Mouse (Mus musculus): ENCODE measurements around the gene Erbb4. TPM values are rescaled to one million over a fixed set of nuclear protein-coding genes. Genes with fewer than 3 reads are reported as not detected.

Erbb4 gene
- polyA plus RNA-seq, 1 experiment, result not detected

- TF ChIP-seq POLR2A (IDR thresholded peaks at IDR 0.05; ENCODE audit: low read depth, low read length) (no peak), CTCF (IDR thresholded peaks at IDR 0.05; ENCODE audit: extremely low read depth, insufficient read length, insufficient replicate concordance, low read depth, low read length) (no peak)
- H3K27ac ChIP-seq (ENCODE audit: insufficient read depth, low read depth, low read length), result no peak overlapping the region
- H3K4me1 ChIP-seq (ENCODE audit: control insufficient read depth, insufficient read depth, insufficient read length, low read length), result no peaks in the 10 kb centered on the region
- H3K36me3 ChIP-seq (ENCODE audit: control insufficient read depth, insufficient read depth, low read length), result no peaks in the 10 kb centered on the region
- WGBS, result 76% methylated on average over 5 of the region's 5 CpGs
- no peak overlapping the region for H3K4me3 ChIP-seq (ENCODE audit: low read depth, low read length)
- no peaks in the 10 kb centered on the region for H3K27me3 ChIP-seq (ENCODE audit: control insufficient read depth, insufficient read depth, low read length)
These were observed 134.3 kb downstream of the Erbb4 start for GRCm38 (mm10) chr1:68973355-68974127.

GRCm38 (mm10) chr1:68964127-68964526, 143.7 kb downstream of the Erbb4 start:
- H3K4me1 ChIP-seq (ENCODE audit: control insufficient read depth, insufficient read depth, insufficient read length, low read length), result no peaks in the 10 kb centered on the region
- H3K36me3 ChIP-seq (ENCODE audit: control insufficient read depth, insufficient read depth, low read length), result no peaks in the 10 kb centered on the region
- TF ChIP-seq CTCF (IDR thresholded peaks at IDR 0.05; ENCODE audit: extremely low read depth, insufficient read length, insufficient replicate concordance, low read depth, low read length) (no peak), POLR2A (IDR thresholded peaks at IDR 0.05; ENCODE audit: low read depth, low read length) (no peak)
- no peaks in the 10 kb centered on the region for H3K27me3 ChIP-seq (ENCODE audit: control insufficient read depth, insufficient read depth, low read length)
- H3K4me3 ChIP-seq (ENCODE audit: low read depth, low read length), result no peak overlapping the region
- H3K27ac ChIP-seq (ENCODE audit: insufficient read depth, low read depth, low read length), result no peak overlapping the region

- H3K27me3 ChIP-seq (ENCODE audit: control insufficient read depth, insufficient read depth, low read length), result no peaks in the 10 kb centered on the region
- H3K27ac ChIP-seq (ENCODE audit: insufficient read depth, low read depth, low read length), result no peak overlapping the region
- no peak overlapping the region for H3K4me3 ChIP-seq (ENCODE audit: low read depth, low read length)
- 81% methylated on average over 2 of the region's 2 CpGs for WGBS
- no peaks in the 10 kb centered on the region for H3K4me1 ChIP-seq (ENCODE audit: control insufficient read depth, insufficient read depth, insufficient read length, low read length)
- no peak for TF ChIP-seq CTCF (IDR thresholded peaks at IDR 0.05; ENCODE audit: extremely low read depth, insufficient read length, insufficient replicate concordance, low read depth, low read length)
- no peak for TF ChIP-seq POLR2A (IDR thresholded peaks at IDR 0.05; ENCODE audit: low read depth, low read length)
- no peaks in the 10 kb centered on the region for H3K36me3 ChIP-seq (ENCODE audit: control insufficient read depth, insufficient read depth, low read length)
These were observed 146.3 kb downstream of the Erbb4 start for GRCm38 (mm10) chr1:68961365-68962116.

- H3K36me3 ChIP-seq (ENCODE audit: control insufficient read depth, insufficient read depth, low read length), result no peaks in the 10 kb centered on the region
- 22% methylated on average over 4 of the region's 4 CpGs for WGBS
- TF ChIP-seq CTCF (IDR thresholded peaks at IDR 0.05; ENCODE audit: extremely low read depth, insufficient read length, insufficient replicate concordance, low read depth, low read length) (no peak), POLR2A (IDR thresholded peaks at IDR 0.05; ENCODE audit: low read depth, low read length) (no peak)
These were observed 150.9 kb downstream of the Erbb4 start for GRCm38 (mm10) chr1:68956766-68957533.

GRCm38 (mm10) chr1:68955482-68955881, 152.4 kb downstream of the Erbb4 start:
- Histone ChIP-seq H3K27ac (ENCODE audit: insufficient read depth, low read depth, low read length) (no peak overlapping the region), H3K27me3 (ENCODE audit: control insufficient read depth, insufficient read depth, low read length) (no peaks in the 10 kb centered on the region), H3K4me1 (ENCODE audit: control insufficient read depth, insufficient read depth, insufficient read length, low read length) (no peaks in the 10 kb centered on the region), H3K36me3 (ENCODE audit: control insufficient read depth, insufficient read depth, low read length) (no peaks in the 10 kb centered on the region), H3K4me3 (ENCODE audit: low read depth, low read length) (no peak overlapping the region)
- WGBS, result 84% methylated on average over 2 of the region's 2 CpGs
- TF ChIP-seq POLR2A (IDR thresholded peaks at IDR 0.05; ENCODE audit: low read depth, low read length) (no peak), CTCF (IDR thresholded peaks at IDR 0.05; ENCODE audit: extremely low read depth, insufficient read length, insufficient replicate concordance, low read depth, low read length) (no peak)

More at GRCm38 (mm10) chr1:68956766-68957533, 150.9 kb downstream of the Erbb4 start:
- Histone ChIP-seq H3K27ac (ENCODE audit: insufficient read depth, low read depth, low read length) (no peak overlapping the region), H3K4me1 (ENCODE audit: control insufficient read depth, insufficient read depth, insufficient read length, low read length) (no peaks in the 10 kb centered on the region), H3K27me3 (ENCODE audit: control insufficient read depth, insufficient read depth, low read length) (no peaks in the 10 kb centered on the region), H3K4me3 (ENCODE audit: low read depth, low read length) (no peak overlapping the region)

GRCm38 (mm10) chr1:68943141-68943540, 164.7 kb downstream of the Erbb4 start:
- Histone ChIP-seq H3K36me3 (ENCODE audit: control insufficient read depth, insufficient read depth, low read length) (no peaks in the 10 kb centered on the region), H3K4me1 (ENCODE audit: control insufficient read depth, insufficient read depth, insufficient read length, low read length) (no peaks in the 10 kb centered on the region), H3K4me3 (ENCODE audit: low read depth, low read length) (no peak overlapping the region), H3K27ac (ENCODE audit: insufficient read depth, low read depth, low read length) (no peak overlapping the region), H3K27me3 (ENCODE audit: control insufficient read depth, insufficient read depth, low read length) (no peaks in the 10 kb centered on the region)
- TF ChIP-seq CTCF (IDR thresholded peaks at IDR 0.05; ENCODE audit: extremely low read depth, insufficient read length, insufficient replicate concordance, low read depth, low read length) (no peak), POLR2A (IDR thresholded peaks at IDR 0.05; ENCODE audit: low read depth, low read length) (no peak)
- 56% methylated on average over 2 of the region's 2 CpGs for WGBS

Data from small intestine, adult 2 months (tissue).